Mouse (Mus musculus): ENCODE data around the gene Msh6.
"Not testable (repeated sequence)": the region's sequence is repeated elsewhere in the genome, so short reads cannot be mapped to it uniquely, and the experiment has no call there.

Msh6 gene

DNA sequence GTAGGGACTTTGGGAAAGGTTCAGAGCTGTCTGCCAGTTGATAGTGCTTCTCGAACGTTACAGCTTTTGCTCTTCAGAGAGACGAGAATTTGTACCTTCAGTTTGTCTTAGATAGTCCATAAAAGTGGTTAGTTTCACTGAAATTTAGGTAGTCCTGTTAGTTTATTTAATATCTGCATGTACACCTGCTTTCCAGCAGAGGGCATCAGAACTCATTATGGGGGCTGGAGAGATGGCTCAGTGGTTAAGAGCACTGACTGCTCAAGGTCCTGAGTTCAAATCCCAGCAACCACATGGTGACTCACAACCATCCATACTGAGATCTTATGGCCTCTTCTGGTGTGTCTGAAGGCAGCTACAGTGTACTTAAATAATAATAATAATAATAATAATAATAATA, 7.2 kb downstream of the Msh6 start:
- no peak for DNase-seq

DNA sequence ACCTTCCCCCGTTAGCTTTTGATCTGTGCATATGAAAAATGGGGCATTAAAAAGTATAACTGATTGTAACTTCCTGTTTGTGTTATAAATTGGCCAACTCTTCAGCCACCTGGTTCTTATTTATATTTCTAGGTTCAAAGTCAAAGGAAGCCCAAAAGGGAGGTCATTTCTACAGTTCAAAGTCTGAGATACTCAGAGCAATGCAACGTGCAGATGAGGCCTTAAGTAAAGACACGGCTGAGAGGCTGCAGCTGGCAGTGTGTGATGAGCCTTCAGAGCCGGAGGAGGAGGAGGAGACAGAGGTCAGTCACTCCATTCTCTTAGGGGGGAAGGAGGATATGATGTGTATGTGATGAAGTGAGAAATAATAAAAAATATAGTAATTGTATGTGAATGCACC, 8.5 kb downstream of the Msh6 start:
- no peak for DNase-seq

DNA sequence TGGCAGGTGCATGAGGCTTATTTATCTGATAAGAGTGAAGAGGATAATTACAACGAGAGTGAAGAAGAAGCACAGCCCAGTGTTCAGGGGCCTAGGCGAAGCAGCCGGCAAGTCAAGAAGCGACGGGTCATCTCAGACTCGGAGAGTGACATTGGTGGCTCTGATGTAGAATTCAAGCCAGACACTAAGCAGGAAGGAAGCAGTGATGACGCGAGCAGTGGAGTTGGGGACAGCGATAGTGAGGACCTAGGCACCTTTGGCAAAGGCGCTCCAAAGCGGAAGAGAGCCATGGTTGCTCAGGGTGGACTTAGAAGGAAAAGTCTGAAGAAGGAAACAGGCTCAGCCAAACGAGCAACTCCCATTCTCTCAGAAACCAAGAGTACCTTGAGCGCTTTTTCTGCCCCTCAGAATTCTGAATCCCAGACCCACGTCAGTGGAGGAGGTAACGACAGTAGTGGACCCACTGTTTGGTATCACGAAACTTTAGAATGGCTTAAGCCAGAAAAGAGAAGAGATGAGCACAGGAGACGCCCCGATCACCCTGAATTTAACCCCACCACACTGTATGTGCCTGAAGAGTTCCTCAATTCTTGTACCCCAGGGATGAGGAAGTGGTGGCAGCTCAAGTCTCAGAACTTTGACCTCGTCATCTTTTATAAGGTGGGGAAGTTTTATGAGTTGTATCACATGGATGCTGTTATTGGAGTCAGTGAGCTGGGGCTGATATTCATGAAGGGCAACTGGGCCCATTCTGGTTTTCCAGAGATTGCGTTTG, 9.8 kb downstream of the Msh6 start:
- DNase-seq, result no peak

DNA sequence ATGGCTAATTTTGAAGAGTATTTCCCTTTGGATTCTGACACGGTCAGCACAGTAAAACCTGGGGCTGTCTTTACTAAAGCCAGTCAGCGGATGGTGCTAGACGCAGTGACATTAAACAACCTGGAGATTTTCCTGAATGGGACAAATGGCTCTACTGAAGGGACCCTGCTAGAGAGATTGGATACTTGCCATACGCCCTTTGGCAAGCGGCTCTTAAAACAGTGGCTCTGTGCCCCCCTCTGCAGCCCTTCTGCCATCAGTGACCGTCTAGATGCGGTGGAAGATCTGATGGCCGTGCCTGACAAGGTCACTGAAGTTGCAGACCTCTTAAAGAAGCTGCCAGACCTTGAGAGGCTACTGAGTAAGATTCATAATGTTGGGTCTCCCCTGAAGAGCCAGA, 11.1 kb downstream of the Msh6 start:
- no peak for DNase-seq

DNA sequence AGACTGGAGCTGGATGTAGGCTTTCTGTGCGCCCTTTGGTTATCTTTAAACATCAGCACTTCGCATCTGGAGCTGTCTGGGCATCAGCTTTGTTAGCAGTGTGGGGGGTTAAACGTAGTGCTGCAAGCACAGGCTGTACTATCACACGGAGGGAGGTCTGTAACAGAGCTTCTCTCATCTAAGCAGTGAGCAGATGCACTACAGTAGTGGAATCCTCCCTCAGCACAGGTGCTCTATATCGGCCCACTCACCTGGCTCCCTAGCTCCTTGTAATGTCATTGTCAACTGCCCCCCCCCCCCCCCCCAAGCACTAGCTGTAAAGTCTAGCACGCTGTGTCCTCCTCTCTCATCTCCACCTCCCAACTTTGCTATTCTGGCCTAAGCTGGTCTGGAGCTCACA, 12.6 kb downstream of the Msh6 start:
- DNase-seq, result no peak

DNA sequence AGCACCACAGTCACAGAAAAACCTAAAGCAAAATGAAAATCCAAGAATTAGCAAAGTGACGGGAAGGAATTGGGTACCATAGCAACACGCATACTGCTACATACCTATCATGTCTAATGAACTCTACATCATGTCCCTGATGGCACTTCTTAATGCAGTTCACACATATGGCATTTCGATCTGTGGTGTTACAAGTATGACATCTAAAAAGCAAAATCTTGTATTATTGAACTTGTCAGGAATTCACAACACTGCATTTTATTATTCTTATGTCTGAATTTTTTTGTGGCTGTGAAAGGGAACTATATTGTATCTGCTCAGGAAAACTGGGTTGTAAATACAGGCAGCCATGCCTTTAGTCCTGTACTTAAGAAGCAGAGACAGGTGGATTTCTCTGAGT, 17.3 kb downstream of the Msh6 start:
- DNase-seq, result no peak

DNA sequence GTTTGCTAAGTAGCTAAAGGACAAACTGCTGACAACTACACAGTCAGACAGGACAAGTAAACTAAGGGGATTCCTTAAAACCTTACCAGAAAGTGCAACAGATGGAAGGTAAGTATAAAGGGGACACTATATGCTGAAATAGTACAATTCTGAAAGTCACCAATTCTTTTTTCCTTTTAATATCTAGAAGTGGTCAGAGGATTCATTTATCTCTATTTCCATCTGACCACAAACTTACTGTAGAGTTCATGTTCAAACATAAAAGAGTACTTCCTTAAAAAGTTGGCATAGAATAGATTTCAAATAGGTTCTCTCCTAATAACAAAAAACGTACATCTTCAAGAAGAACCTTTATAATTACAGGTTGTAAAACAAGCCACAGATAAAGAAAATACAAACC, 18.5 kb downstream of the Msh6 start:
- no peak for DNase-seq

DNA sequence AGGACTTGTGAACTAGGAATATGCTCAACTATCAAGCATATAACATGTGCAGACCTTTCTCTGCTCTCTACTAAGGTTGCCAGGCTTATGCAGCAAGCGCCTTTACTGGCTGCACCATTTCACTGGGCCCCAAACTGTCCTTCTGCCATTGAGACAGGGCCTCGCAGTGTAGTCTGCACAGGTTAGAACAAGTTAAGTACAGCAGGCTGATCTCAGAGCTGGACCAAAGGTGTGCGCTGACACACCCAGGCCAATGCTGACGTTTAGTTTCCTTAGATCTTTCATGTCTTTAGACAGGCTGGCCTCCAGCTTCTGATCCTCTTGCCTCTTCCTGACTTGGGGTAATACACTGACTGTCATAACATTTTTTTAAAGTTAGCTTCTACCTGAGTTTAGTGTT, 22.9 kb downstream of the Msh6 start:
- DNase-seq, result no peak

DNA sequence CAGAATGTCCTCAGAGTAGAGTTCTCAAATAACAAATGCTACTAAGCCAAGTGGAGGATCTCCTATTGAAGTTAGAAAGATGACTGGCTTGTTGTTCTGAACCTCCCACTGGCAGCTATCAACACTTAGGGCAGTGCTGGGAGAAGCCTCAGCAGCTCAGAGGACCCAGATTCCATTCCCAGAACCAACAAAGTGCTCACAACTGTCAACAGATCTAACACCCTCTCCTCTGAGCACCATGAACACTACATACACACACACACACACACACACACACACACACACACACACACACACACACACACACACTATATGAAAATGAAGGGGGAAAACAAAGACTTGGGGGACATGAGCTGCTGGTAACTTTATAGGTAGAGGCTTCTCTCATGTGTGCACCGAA, 30.0 kb downstream of the Msh6 start:
- DNase-seq, result no peak

DNA sequence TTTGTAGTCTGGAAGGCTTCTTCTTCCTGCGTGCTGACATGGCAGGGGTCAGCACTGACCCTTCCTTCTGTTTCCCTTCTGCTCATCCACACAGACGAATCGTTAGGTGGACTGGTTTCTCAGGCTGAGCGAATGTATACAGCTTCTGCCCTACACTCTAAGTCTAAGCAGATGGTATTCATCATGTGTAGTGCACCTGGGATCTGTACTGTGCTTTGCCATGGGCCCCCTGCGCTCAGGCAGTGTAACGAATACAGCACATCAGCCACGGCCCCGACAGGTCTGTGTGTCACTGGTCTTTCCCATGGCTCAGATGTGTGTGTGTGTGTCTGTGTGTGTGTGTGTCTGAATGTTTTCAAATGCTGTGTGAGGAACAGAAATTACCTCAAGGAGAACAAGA, 32.1 kb downstream of the Msh6 start:
- DNase-seq, result no peak

DNA sequence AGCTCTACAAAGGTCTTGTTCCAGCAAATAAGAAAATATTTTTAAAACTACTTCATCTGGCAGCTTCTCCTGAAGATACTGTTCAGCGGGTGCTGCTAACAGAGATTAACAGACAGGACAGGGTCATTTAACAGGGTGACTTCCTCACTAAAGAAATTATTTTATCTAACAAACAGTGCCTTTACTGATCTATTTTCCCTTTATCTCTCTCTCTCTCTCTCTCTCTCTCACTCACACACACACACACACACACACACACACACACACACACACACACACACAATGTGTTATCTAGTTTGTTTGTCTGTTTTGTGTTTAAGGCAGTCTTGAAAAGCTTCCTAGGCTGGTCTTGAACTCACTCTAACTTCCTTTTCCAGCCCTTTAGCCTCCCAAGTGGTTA, 39.6 kb downstream of the Msh6 start:
- no peak for DNase-seq

DNA sequence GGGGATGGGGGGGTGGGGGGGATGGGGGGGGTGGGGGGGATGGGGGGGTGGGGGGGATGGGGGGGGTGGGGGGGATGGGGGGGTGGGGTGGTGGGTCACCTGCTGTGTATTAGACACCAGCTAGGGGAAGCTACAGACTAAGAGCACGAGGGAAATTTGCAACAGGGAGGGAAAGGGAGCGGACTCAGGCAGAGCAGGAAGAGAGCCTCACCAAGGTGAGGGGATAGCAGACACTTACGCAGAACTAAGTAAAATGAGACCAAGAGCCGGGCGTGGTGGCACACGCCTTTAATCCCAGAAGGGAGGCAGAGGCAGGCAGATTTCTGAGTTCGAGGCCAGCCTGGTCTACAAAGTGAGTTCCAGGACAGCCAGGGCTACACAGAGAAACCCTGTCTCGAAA, 41.2 kb downstream of the Msh6 start:
- not testable (repeated sequence) for DNase-seq

DNA sequence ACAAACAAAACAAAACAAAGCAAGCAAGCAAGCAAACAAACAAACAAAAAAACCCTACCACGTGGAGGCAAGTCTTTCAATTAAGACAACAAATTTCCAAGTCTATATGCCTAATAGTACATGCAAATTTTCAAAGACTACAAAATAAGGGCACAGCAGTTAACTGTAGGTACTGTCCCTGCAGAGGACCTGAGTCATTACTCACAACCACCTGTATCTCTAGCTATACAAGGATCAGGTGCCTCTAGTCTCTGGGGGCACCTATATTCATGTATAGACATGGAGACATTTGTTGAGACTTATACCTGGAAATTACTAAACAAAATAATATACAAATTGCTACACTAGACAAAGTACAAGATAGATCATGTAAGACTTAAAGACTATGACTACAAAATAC, 49.1 kb downstream of the Msh6 start:
- DNase-seq, result no peak

DNA sequence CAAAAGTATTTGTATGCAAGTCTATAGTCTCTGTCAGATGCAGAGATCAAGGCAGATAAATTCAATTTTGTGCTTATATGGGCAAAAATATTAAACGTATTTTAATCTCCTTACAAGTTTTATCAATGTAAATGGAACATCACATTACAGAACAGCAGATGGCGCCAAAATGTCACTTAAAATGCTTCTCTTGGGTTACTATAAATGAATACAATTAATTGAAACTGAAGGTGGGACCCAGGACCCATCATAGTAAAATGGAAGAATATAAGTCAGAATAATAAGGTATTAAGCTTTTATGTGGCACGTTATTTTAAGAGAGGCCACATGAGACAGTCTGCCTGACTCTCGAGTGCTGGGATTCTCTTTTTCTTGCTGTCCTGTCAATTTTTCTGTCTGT, 50.4 kb downstream of the Msh6 start:
- DNase-seq, result no peak

DNA sequence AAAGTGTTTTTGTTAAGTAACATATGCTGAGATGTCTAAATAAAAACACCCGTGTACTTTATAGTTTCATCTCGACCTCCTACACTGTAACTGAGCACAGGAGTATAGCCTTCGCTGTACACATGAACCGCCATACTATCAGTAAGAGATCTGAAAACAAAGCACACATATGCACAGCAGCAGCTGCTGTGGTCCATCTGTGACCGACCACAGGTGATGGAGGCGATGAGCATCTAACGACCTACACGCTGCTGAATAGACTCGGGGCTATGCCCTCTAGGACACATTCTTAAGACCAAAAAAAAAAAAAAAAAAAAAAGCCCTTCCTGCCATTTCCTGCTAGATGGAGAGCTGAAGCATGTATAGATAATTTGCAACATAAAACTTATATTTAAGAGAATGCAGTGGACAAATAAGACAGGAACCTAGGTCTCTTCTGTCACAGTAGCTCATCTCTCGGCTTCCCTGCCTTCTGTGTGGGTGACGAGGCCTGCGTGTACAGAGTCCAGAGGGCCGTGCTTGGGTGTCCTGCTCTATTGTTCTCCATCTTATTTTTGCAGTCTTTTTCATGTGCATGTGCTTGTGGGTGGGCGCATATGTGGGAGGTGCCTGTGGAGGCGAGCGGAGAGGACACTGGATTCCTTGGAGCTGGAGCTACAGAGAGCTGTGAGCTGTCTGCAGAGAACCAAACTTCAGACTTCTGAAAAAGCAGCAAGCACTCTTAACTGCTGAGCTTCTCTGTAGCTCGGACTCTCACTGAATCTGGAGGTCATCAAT, 54.5 kb downstream of the Msh6 start:
- no peak for DNase-seq

DNA sequence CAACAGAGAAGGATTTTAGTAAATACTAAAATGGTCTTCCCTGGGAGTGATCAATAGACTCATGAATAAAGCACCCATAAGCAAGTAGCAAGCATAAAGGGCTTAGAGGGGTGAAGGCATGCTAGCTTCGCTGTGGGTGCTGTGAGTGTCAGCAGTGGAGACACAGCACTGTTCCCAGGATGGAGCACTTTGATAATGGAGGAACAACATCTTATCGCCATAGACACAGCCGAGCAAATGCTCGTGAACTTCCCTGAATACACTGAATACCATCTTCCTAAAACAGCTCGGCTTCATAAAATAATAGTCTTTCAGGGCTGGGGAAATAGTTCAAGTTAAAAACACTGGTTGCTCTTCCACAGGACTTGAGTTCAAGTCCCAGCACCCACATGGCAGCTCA, 56.9 kb downstream of the Msh6 start:
- DNase-seq, result no peak

DNA sequence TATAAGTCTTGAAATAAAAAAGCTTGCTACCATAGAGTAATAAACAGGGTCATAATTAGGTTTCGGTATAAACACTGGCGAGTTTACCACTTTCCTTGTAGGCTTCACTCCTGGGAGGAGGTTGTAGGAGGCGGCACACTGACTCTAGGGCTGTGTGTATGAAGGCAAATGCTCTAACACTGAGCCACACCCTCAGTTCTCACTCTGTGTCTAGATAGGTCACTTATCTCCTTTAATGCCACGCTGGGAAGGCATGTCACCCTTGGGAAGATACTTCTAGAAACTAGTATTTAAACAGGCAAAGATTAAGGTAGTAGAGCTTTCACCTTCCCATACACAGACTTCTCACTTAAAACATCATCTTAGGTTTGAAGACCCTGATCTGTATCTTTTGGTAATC, 59.6 kb downstream of the Msh6 start:
- DNase-seq, result no peak
